Mouse (Mus musculus) liver, postnatal 0 days (tissue): ENCODE measurements around the gene Nit2.

Experiments
- CTCF ChIP-seq: sonication (generic); IDR thresholded peaks from 2 replicates; pipeline ENCODE4 v1.5.1; 2016; ENCODE audit warnings: antibody characterized with exemption, low read depth
- EP300 ChIP-seq: IDR thresholded peaks from 2 replicates; pipeline ENCODE4 v1.6.1; 2016; ENCODE audit warnings: antibody characterized with exemption, low read depth, mild to moderate bottlenecking

DNA sequence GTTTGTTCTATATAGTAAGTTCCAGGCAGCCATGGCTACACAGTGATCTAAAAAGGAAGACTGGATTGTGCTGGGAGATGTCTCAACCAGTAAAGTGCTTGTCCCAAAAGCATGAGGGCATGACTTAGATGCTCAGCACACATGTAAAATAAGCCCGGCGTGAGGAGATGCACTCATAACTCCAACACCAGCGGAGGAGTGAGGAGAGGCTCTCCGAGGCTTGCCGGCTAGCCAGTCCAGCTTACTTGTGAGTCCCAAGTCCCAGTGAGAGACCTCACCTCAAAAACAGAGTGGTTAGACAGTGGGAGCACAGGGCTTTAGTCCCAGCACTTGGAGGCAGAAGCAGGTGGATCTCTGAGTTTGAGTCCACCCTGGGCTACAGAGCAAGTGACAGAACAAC lies 2.0 kb downstream of the Nit2 start:
- TF ChIP-seq CTCF (no peak), EP300 (no peak)
